Mouse (Mus musculus): ENCODE data around the gene H13.

GRCm38 (mm10) chr2:152653874-152654715, 15.2 kb upstream of the H13 start:
- TF ChIP-seq CTCF (conservative IDR thresholded peaks at IDR 0.05; ENCODE audit: low read length) (no peak), NANOG (IDR thresholded peaks at IDR 0.05; ENCODE audit: borderline replicate concordance, low read length) (no peak), POU5F1 (IDR thresholded peaks at IDR 0.05; ENCODE audit: borderline replicate concordance, low read length) (no peak)

All from E14TG2a.4 (cell line).